Mouse (Mus musculus) adrenal gland, adult 2 months (tissue): ENCODE data around the gene Col4a5. TPM values are rescaled to one million over a fixed set of nuclear protein-coding genes. Genes with fewer than 3 reads are reported as not detected.

ENCODE experiments used
- DNase-seq: peaks from one replicate; pipeline ENCODE4 v3.0.0; 2021
- long read RNA-seq: library from polyadenylated mRNA; stranded (forward); transcript quantifications from one replicate; pipeline ENCODE4 v2.0.0, GENCODE M21; 2021
- polyA plus RNA-seq: library from polyadenylated mRNA; depleted of rRNA; stranded (reverse); fragments of >200 nt; gene quantifications from 2 replicates; pipeline ENCODE4 v1.2.3, GENCODE M21; 2012; rRNA removed
- total RNA-seq, 2 experiments: library from RNA; stranded (reverse); gene quantifications; 2 replicates each; pipeline ENCODE4 v1.2.3; 2021

The Col4a5 gene
- total RNA-seq: 10 to 100 TPM in 1 of 2 experiments, 1 to 10 TPM in 1; 6.7 to 12.4 TPM
- polyA plus RNA-seq: 3.9 and 4.7 TPM in 2 replicates
- long read RNA-seq, partial matches to known transcripts: 0 of 1 reads
- long read RNA-seq, other reads (novel, unspliced or antisense): 1 of 1 reads

DNA sequence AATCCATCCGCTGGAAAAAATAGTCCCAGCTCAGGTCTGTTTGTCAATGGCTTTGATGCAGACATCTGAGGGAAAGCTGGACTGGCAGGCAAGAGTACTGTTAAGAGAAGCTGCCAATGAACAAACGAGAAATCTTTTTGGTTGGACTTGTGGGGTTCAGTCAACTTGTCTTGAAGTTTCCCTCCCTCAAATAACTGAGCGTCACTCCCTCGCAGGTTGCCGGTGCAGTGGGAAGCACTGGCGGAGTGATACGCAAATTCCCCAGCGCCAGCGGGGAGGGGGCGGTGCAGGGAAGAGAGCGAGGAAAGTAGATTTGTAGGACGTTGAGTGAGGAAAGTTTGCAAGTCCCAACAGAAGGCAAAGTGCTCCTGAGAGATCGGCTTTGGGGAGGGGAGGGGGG lies at the start of gene Col4a5:
Gene Col4a5, plus strand, starts transcription at position 276 of the 400 bp plus-strand sequence.
- peak; percentile 82 for DNase-seq

DNA sequence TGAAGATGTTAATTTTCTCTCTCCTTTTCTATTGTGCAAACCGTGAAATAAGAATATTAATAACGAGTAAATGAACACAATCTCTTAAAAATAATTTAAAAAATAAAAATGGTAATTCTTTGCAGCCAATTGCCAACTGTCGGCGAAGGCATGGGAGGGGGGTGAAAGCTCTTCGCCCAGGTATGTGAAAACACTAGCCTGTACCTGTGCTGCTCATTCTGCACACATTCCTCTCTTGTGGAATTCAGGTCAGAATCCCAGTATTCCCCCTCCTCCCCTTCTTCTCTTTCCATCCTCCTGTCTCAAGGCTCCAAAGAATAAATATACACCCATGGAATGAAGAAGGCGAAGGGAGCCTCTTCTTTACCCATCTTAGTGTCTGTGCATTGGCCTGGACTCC lies 38.4 kb upstream of the Col4a5 start:
- DNase-seq: no peak

DNA sequence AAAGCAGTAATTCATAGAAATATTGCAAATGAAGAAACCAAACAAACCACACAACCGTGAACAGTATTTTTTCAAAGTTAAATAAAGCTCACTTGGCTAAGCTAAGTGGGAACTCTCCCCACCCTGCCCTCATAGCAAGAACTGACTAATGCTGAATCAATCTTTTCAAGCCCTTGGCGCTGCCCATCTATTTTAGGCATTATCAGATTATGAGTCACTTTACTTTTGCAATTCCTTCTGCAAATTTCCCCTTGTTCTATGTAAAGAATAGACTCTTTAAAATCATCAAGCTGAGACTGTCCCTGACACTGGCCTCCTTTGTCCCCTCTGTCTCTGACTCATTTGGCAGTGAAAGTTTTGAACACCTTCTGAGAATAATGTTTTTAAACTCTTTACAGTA lies 35.8 kb upstream of the Col4a5 start:
- peak; percentile 36 for DNase-seq

DNA sequence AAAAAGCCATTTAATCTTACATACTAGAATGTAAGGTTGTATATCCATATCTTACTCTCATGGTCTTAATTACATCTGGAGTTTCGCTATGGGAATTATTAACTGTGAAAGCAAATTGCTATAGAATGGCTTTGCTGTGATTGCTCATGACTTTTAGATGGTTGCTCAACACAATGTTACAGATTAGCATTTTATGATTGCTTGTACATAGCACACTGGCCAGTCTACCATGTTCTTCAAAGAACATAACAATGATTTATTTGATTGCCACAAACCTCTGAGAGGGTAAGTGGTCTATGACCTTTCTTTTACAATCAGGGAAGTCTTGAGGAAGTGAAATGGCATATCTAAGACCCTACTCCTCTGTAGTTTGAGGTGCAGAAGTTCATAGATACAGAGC lies 27.2 kb upstream of the Col4a5 start:
- no peak for DNase-seq

DNA sequence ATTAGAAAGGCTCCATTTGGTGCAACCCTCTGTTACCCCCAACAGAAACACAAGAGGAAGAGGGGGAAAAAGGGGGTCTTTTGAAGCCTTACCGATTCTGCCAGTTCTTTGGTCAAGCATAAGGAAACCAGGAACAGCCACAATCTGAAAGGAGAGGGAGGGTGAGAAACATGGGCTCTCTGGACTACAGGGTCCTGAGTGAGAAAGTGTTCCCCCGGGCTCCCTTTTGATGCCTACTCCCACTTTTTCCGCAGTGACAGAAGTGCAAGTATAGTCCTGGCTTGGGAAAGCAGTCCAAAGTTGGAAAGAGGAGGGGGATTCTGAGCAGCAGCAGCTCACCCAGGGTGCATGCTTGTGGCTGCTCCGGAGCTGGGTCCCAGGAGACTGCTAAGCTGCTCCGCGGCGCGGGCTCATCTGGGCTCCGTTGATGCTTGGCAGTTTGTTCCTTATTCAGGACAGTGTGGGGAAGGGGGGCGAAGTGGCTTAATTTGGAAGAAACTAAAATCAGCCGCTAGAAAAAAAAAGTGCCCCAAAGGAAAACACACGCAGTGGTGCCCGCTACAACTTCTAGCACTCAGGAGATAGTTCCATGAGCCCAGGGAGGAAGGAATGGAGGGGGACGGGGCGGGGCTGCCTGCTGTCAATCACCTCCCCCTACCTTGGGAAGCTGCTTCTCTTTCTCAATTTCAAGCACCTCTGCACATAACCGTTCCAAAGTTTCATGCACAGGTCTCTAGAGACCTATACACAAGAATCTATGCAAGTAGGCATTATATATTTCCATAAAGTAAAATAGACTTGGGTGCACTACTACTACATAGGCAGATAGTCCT lies 1.5 kb upstream of the Col4a5 start, which contains the start of gene Col4a6:
Gene Col4a6, minus strand, starts transcription at position 607 of the 833 bp plus-strand sequence.
- peak; percentile 23 for DNase-seq

DNA sequence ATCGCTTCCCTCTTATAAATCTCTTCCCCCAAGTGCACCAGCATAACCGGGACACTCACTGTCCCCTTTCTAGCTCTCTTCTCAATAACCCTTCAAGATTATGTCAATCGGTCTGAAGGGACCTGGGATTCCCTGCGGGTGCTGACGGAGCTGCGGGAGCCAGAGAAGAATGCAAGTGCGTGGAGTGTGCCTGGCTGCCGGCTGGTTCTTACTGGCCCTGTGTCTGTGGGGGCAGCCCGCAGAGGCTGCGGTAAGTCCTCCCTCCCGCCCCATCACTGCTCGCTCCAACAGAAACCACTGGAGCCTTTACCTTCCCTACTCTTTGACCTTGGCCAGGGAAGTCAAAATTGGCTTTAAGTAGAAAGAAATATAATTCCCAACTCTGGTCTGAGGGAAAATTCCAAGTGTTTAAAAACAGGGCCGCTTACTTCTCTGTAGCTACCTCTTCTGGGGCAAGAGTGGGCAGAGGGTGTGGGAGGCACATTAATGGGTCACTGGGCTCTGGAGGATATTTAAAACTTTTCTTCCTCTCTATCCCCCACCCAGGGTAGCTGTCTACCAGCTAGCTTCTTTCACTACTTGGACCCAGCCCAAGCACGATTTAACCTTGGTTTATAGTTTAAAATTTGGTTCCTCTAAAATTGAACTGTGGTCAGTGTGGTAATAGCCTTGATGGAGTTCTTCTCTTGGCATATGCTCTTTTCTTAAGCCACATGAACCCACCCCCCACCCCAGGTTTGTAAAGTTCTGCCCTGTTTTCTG lies 562 bp downstream of the Col4a5 start:
- DNase-seq: peak; percentile 33

DNA sequence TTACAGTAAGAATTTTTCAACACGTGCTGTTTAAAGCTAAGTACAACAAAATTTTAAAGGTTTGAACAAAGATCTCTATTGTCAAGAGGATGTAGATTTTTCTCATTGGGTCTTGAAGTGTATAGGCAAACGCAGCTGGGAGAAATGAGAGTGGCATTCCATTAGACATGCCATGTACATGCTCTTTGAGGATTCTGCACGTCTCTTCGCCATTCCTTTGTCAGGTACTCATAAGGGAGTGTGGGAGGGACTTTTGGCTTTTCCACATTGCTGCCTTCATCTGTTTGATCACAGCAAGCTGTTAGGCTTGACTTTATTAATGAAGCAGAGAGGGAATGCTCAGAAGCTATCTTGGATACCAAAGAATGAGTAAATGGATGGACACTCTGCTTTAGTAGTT lies 19.4 kb downstream of the Col4a5 start:
- DNase-seq: no peak

DNA sequence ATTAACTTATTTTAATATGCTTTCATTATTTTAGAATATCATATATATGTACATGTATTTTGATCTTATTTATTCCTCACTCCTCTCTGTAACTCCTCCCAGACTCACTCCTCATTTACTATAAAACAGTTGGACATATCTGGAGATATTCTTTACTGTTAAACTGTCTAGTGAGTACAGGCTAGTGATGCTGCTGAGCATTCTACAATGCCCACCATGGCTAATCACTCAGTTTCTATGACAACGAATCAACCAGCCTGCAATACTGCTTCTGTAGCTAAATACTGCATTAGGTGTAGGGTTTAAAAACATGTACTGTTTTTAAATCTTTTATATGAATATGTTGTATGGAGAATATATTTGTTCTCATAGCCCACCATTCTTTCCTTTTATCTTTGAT lies 27.9 kb downstream of the Col4a5 start:
- DNase-seq: no peak

DNA sequence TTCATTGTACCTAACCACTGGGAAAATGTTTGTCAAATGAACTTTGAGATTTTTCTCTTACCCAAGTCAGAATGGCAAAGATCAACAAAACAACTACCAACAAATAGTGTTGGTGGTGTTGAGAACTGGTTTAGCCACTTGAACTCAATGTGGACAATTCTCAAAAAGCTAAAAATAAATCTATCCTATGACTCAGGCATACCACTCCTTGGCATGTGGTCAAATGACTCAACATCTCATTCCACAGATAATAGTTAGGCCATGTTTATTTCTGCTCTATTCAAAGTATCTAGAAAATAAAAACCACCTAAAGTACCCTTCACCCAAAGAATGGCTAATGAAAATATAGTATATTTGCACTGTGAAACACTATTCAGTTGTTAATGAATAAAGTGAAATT lies 58.3 kb downstream of the Col4a5 start:
- peak; percentile 36 for DNase-seq

DNA sequence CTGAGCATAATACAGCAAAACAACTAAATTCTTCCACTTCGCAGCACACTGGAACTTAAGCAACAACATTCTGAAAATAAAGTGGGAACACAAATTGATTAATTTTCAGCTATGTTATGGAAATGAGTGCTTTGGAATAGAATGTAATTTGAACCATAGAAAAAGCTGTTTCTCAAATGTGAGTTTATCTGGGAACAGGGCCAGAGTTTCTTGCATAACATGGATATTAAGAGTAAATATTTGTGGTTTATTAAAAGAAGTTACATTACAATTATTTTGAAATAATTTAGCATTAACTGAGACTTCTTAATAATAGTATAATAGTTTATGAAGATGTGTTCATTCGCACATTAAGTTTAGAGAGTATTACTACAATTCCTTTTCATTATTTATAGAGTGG lies 72.3 kb downstream of the Col4a5 start:
- no peak for DNase-seq

DNA sequence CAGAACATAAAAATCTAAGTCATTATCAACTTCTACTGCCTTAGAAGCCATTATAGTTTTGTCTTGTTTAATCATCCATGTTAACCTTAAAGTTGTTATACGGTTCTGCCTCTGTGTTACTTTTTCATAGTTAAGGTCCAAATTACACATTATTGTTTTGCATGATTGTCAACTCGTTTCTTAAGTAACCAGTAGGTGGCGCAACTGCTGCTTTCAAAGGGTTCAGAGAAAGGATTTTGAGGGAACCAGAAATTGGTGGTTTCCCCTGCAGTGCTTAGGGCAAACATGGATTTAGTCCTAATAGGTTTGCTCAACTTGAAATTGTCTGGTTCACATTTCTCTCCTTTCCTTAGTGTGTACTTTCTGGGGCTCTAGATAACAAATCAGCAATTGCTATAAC lies 115.1 kb downstream of the Col4a5 start:
- DNase-seq: no peak

DNA sequence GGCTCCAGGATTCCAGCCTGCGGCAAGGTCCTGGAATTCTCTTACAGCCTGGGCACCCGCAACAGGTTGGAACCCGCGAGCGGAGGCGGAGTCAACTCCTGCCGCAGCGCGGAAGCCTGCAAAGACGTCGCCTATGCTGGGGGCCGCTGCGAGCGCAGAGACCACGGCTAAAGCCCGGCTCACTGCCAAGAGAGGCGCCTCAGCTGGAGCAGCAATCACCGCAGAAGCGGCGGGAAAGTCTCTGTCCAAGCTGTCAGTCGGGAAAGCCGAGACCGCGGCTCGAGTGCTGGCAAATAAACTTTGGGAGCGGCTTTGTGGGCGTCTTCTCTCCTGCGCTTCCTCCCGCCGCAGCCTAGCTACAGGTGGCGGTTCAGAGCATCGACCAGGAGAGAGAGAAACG lies 246.5 kb downstream of the Col4a5 start:
- no peak for DNase-seq

DNA sequence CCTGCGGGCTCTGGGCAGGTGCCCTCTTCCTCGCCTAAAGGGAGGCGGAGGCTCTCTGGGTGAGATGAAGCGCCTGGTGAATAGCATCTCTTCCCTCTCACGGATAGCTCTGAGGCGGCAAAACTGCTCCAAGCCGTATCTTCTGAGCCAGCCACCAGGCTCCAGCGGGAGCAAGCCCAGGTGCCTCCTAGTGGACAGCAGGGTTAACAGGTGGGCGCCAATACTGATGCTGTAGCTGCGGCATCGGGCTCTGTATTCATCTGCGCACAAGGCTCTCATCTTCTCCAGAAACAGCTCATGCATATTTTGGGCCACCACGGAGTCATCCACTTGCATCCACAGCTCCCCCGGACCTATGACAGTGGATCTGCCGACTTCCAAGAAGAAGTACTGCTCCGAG lies 248.8 kb downstream of the Col4a5 start:
- no peak for DNase-seq

DNA sequence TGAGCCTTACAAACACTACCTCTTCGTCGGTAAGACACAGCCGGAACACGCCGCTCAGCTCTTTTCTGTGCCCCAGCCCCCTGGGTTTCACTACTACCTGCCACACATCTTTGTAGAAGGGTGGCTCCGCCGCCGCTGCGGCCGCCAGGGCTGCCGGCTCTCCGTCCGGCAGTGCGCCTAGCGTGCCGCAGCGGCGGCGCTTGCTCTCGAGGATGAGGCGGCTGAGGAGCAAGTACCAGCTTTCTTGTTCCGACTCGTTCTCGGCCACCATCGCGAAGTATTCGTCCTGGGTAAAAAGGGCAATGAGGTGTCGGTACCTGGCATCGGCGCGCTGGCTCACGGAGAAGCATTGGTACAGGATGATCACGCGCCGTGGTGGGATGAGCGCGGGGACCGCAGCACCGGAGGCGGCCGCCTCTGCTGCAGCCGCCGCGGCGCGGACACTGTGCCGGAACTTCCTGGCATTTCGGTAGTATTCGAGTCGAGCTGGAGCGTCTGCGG lies 249.3 kb downstream of the Col4a5 start:
- no peak for DNase-seq

DNA sequence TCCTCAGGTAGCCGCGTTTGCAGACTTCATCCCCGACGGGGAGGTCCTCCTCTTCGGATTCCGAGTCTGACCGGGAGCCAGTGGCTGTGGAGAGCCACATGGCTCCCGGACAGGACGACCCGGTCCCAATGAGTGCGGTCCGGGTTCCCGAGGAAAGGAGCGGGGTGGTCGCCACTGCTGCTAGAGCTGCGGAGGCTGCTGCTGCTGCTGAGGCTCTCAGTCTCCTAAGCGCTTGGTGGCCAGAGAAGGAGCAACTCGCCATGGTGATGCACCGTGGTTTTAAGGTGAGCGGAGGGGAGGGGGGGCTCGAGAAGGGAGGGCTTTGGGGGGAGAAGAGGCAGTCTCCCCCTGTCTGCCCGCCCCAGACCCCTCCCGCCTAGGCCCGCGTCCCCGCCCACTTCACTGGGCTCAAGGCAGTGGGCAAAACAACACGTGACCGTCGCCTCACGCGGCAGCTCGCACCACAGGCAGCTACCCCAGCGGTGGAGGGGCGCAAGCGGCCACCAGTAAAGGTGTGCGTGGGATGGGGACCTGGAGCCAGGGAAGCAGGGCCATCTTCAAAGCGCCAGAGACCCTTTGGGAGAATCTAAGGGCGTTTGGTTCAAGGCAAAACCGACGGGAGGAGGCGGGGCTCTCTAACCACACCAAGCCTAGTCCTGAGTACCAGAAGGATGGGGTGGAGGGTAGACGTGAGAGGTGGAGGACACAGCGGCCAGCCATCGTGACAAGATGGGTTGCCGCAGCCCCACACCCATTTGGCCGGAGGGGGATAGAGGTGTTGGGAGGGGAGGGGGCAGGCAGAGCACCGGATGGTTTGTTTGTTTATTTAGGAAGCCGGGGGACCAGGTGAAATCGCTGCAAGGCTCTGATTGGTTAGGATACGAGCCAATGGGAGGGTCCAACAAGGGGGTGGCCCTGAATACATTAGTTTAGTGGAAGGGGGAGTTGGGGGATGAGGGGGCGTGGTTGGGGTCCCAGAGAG lies 250.0 kb downstream of the Col4a5 start, which contains the start of gene Irs4:
Gene Irs4, minus strand, starts transcription at position 327 of the 982 bp plus-strand sequence.
- DNase-seq: no peak

DNA sequence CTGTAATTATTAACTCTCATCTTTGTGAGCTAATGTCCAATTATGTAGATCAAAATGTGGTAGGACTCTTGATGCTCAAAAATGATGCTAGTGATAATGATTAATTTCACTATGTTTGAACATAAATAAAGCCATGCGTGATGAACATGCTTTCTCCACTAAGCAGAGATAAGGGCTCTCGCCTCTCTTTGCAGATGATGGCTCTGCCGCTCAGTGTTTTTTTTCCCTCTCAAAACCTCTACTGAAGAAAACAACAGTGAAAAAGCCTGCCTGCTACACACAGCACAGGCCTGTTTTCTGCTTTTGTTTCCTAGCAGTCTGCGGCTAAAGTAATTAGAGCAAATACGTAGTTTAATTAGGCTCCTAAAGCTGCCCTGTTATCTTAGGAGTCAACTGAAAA lies 254.4 kb downstream of the Col4a5 start:
- no peak for DNase-seq

Other genes with a start within 250 kb of the Col4a5 start
- gene Col4a6, start 1.3 kb upstream of the Col4a5 start, total RNA-seq: 1 to 10 TPM; 1.2 to 2.2 TPM
- gene Col4a6, start 1.3 kb upstream of the Col4a5 start, polyA plus RNA-seq: 0.55 and 0.63 TPM in 2 replicates
- not detected for gene Irs4, start 249.9 kb downstream of the Col4a5 start, total RNA-seq
- 0.01 TPM in 1 of 2 replicates, not detected in the other for gene Irs4, start 249.9 kb downstream of the Col4a5 start, polyA plus RNA-seq